Mouse (Mus musculus) MEL (cell line): ENCODE measurements around the gene Trim2. TPM values are rescaled to one million over a fixed set of nuclear protein-coding genes. Genes with fewer than 3 reads are reported as not detected.
A peak's percentile ranks its signal among the peaks of the same experiment; 100 is the strongest.

ENCODE experiments used
- DNase-seq: peaks from one replicate; pipeline ENCODE4 v3.0.0; 2011; ENCODE audit warnings: low read depth, low spot score
- H3K27ac ChIP-seq: 2 replicates; pipeline ENCODE4 v1.5.1; 2012; ENCODE audit warnings: low read depth, mild to moderate bottlenecking, control low read depth, low read length, moderate library complexity; ENCODE audit not compliant: control insufficient read depth
- H3K27me3 ChIP-seq, 2 experiments: fragments of 150-350 bp in 1 of 2; sonication (generic) in 1 of 2; 2 replicates each; pipeline ENCODE4 v1.6.1; 2012; ENCODE audit warnings: low read length in 2 of 2, mild to moderate bottlenecking in 2 of 2, improper control_type of control experiment in 1 of 2, moderate library complexity in 1 of 2; ENCODE audit not compliant: insufficient read depth in 2 of 2, control insufficient read depth in 1 of 2
- H3K36me3 ChIP-seq, 2 experiments: 2 replicates each; pipeline ENCODE4 v1.6.1; 2012 to 2014; ENCODE audit warnings: low read length in 2 of 2, improper control_type of control experiment in 1 of 2, inconsistent platforms in 1 of 2, mild to moderate bottlenecking in 1 of 2; ENCODE audit not compliant: insufficient read depth in 2 of 2, control insufficient read depth in 1 of 2
- H3K4me1 ChIP-seq, 2 experiments: fragments of 150-350 bp in 1 of 2; sonication (generic) in 1 of 2; 2 replicates each; pipeline ENCODE4 v1.6.1; 2012; ENCODE audit warnings: low read length in 2 of 2, improper control_type of control experiment in 1 of 2, mild to moderate bottlenecking in 1 of 2; ENCODE audit not compliant: insufficient read depth in 2 of 2, control insufficient read depth in 1 of 2
- H3K4me3 ChIP-seq, 2 experiments: fragments of 150-350 bp in 1 of 2; sonication (generic) in 1 of 2; 2 replicates each; pipeline ENCODE4 v1.5.1; 2012; ENCODE audit warnings: low read depth in 2 of 2, low read length in 2 of 2, mild to moderate bottlenecking in 2 of 2, moderate library complexity in 2 of 2, control low read depth in 1 of 2, improper control_type of control experiment in 1 of 2; ENCODE audit not compliant: control insufficient read depth in 1 of 2, insufficient read depth in 1 of 2
- H3K79me2 ChIP-seq: 2 replicates; pipeline ENCODE4 v1.6.1; 2012; ENCODE audit warnings: mild to moderate bottlenecking, low read length, moderate library complexity; ENCODE audit not compliant: control insufficient read depth, poor library complexity, insufficient read depth
- H3K9ac ChIP-seq: 2 replicates; pipeline ENCODE4 v1.6.1; 2012; ENCODE audit warnings: low read depth, mild to moderate bottlenecking, control low read depth, low read length, moderate library complexity; ENCODE audit not compliant: control insufficient read depth, poor library complexity, severe bottlenecking
- H3K9me3 ChIP-seq: fragments of 150-350 bp; sonication (generic); replicated peaks from 2 replicates; pipeline ENCODE4 v1.6.1; 2012; ENCODE audit warnings: mild to moderate bottlenecking, low read length, improper control_type of control experiment, moderate library complexity; ENCODE audit not compliant: insufficient read depth
- BHLHE40 ChIP-seq: IDR thresholded peaks from 2 replicates; pipeline ENCODE4 v1.6.1; 2012; ENCODE audit warnings: low read depth, mild to moderate bottlenecking, inconsistent platforms, low read length, improper control_type of control experiment, borderline replicate concordance
- CHD1 ChIP-seq: IDR thresholded peaks from 2 replicates; pipeline ENCODE4 v1.6.1; 2012; ENCODE audit warnings: low read depth, mild to moderate bottlenecking, inconsistent platforms, low read length, improper control_type of control experiment
- CTCF ChIP-seq, 3 experiments: IDR thresholded peaks in 2 of 3; conservative IDR thresholded peaks in 1 of 3; 2 replicates each; pipeline ENCODE4 v1.5.1; 2011 to 2012; ENCODE audit warnings: low read length in 3 of 3, low read depth in 2 of 3, mild to moderate bottlenecking in 2 of 3, improper control_type of control experiment in 1 of 3, inconsistent platforms in 1 of 3, mixed read lengths in 1 of 3, moderate library complexity in 1 of 3; ENCODE audit not compliant: control insufficient read depth in 1 of 3, insufficient read depth in 1 of 3, poor library complexity in 1 of 3, severe bottlenecking in 1 of 3
- E2F4 ChIP-seq: IDR thresholded peaks from 2 replicates; pipeline ENCODE4 v1.6.1; 2011; ENCODE audit warnings: low read depth, low read length, improper control_type of control experiment, borderline replicate concordance
- ELF1 ChIP-seq: IDR thresholded peaks from 2 replicates; pipeline ENCODE4 v1.6.1; 2014; ENCODE audit warnings: low read depth, mild to moderate bottlenecking, inconsistent platforms, low read length, improper control_type of control experiment, moderate library complexity
- EP300 ChIP-seq, 2 experiments: IDR thresholded peaks; 2 replicates each; pipeline ENCODE4 v1.6.1; 2011; ENCODE audit warnings: improper control_type of control experiment in 2 of 2, low read length in 2 of 2, low read depth in 1 of 2, mild to moderate bottlenecking in 1 of 2
- ETS1 ChIP-seq: IDR thresholded peaks from 2 replicates; pipeline ENCODE4 v1.6.1; 2012; ENCODE audit warnings: low read depth, mild to moderate bottlenecking, inconsistent platforms, low read length, improper control_type of control experiment, moderate library complexity
- GATA1 ChIP-seq: IDR thresholded peaks from 2 replicates; pipeline ENCODE4 v1.6.1; 2011; ENCODE audit warnings: low read depth, low read length, improper control_type of control experiment
- HCFC1 ChIP-seq: IDR thresholded peaks from 2 replicates; pipeline ENCODE4 v1.6.1; 2012; ENCODE audit warnings: low read depth, mild to moderate bottlenecking, inconsistent platforms, low read length, improper control_type of control experiment, moderate library complexity
- JUND ChIP-seq: IDR thresholded peaks from 2 replicates; pipeline ENCODE4 v1.6.1; 2011; ENCODE audit warnings: low read depth, mild to moderate bottlenecking, improper control_type of control experiment, low read length
- KAT2A ChIP-seq: conservative IDR thresholded peaks from 2 replicates; pipeline ENCODE4 v1.6.1; 2012; ENCODE audit warnings: low read depth, low read length, improper control_type of control experiment, inconsistent platforms
- MAFK ChIP-seq: IDR thresholded peaks from 2 replicates; pipeline ENCODE4 v1.6.1; 2011; ENCODE audit warnings: low read depth, mild to moderate bottlenecking, low read length, improper control_type of control experiment, borderline replicate concordance
- MAX ChIP-seq: IDR thresholded peaks from 2 replicates; pipeline ENCODE4 v1.6.1; 2011; ENCODE audit warnings: low read length, improper control_type of control experiment
- MEF2A ChIP-seq: IDR thresholded peaks from 2 replicates; pipeline ENCODE4 v1.6.1; 2014; ENCODE audit warnings: low read depth, mild to moderate bottlenecking, inconsistent platforms, low read length, improper control_type of control experiment; ENCODE audit not compliant: poor library complexity, insufficient replicate concordance, severe bottlenecking; ENCODE audit errors: extremely low read depth
- MXI1 ChIP-seq: IDR thresholded peaks from 2 replicates; pipeline ENCODE4 v1.6.1; 2011; ENCODE audit warnings: mild to moderate bottlenecking, low read depth, low read length, improper control_type of control experiment
- NELFE ChIP-seq: IDR thresholded peaks from 2 replicates; pipeline ENCODE4 v1.6.1; 2011; ENCODE audit warnings: low read depth, low read length, improper control_type of control experiment
- NRF1 ChIP-seq: IDR thresholded peaks from 2 replicates; pipeline ENCODE4 v1.6.1; 2014; ENCODE audit warnings: low read depth, mild to moderate bottlenecking, inconsistent platforms, low read length, improper control_type of control experiment, moderate library complexity; ENCODE audit not compliant: poor library complexity, insufficient read depth, severe bottlenecking
- POLR2AphosphoS2 ChIP-seq: IDR thresholded peaks from 2 replicates; pipeline ENCODE4 v1.6.1; 2011; ENCODE audit warnings: low read length, improper control_type of control experiment
- POLR2AphosphoS5 ChIP-seq: IDR thresholded peaks from 2 replicates; pipeline ENCODE4 v1.6.1; 2012; ENCODE audit warnings: low read depth, borderline replicate concordance, mild to moderate bottlenecking, inconsistent platforms, low read length, moderate library complexity, mixed read lengths
- SIN3A ChIP-seq: IDR thresholded peaks from 2 replicates; pipeline ENCODE4 v1.6.1; 2012; ENCODE audit warnings: low read length, improper control_type of control experiment, inconsistent platforms
- SMC3 ChIP-seq: IDR thresholded peaks from 2 replicates; pipeline ENCODE4 v1.6.1; 2011; ENCODE audit warnings: low read depth, low read length, improper control_type of control experiment
- TBP ChIP-seq: IDR thresholded peaks from 2 replicates; pipeline ENCODE4 v1.8.0; 2011; ENCODE audit warnings: low read depth, low read length, improper control_type of control experiment
- TCF12 ChIP-seq: IDR thresholded peaks from 2 replicates; pipeline ENCODE4 v1.6.1; 2014; ENCODE audit warnings: low read depth, mild to moderate bottlenecking, inconsistent platforms, low read length, improper control_type of control experiment, moderate library complexity
- USF1 ChIP-seq: IDR thresholded peaks from 2 replicates; pipeline ENCODE4 v1.6.1; 2014; ENCODE audit warnings: low read depth, mild to moderate bottlenecking, inconsistent platforms, low read length, improper control_type of control experiment, moderate library complexity
- USF2 ChIP-seq, 2 experiments: IDR thresholded peaks; 2 replicates each; pipeline ENCODE4 v1.6.1; 2011 to 2012; ENCODE audit warnings: improper control_type of control experiment in 2 of 2, low read length in 2 of 2, borderline replicate concordance in 1 of 2, inconsistent platforms in 1 of 2, low read depth in 1 of 2, mild to moderate bottlenecking in 1 of 2; ENCODE audit not compliant: insufficient read depth in 1 of 2
- ZKSCAN1 ChIP-seq: IDR thresholded peaks from 2 replicates; pipeline ENCODE4 v1.6.1; 2012; ENCODE audit warnings: low read depth, mild to moderate bottlenecking, inconsistent platforms, low read length, improper control_type of control experiment, moderate library complexity
- ZMIZ1 ChIP-seq: IDR thresholded peaks from 2 replicates; pipeline ENCODE4 v1.6.1; 2012; ENCODE audit warnings: low read depth, mild to moderate bottlenecking, inconsistent platforms, low read length, improper control_type of control experiment, moderate library complexity
- polyA plus RNA-seq, 2 experiments: library from polyadenylated mRNA; stranded (reverse) in 1 of 2; unstranded in 1 of 2; fragments of >175 nt in 1 of 2; fragments of >200 nt in 1 of 2; gene quantifications; 2 replicates each; pipeline versions ENCODE4 v1.2.1 to v1.2.4; 2012; ENCODE audit warnings: low replicate concordance in 2 of 2, low read depth in 1 of 2; ENCODE audit not compliant: insufficient read length in 2 of 2, insufficient read depth in 1 of 2, missing spikeins in 1 of 2
- total RNA-seq: library from RNA; depleted of rRNA; stranded (reverse); fragments of 300-350 nt; gene quantifications from 2 replicates; pipeline ENCODE4 v1.2.3, GENCODE M21; 2012

The Trim2 gene
- total and polyA plus RNA-seq, 3 experiments = 1.7 to 4.4 TPM; not detected in 1

DNA sequence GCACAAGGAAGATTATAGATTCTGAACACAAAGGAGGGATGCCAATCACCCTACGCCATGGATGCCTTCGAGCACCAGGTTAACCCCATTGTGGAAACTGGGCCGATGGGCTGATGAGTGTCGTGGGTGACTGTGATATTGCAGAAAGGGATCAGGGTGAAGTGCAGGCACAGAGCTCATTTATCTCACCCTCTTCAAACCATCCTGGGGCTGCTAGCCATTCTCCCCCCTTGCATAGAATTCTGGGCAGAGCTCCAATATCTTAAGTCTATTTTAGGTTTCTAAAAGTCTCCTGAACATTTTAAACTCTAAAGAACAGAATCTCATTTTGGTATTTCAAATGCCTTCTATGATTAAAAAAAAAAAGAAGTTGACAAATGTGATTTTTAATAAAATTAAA is 31.6 kb downstream of the Trim2 start:
- TF ChIP-seq ZMIZ1 (no peak), TCF12 (no peak), KAT2A (no peak), USF1 (no peak), TBP (no peak), EP300 (IDR thresholded peaks at IDR 0.05; ENCODE audit: low read depth in 1 of 2, low read length in 2 of 2) (no peak), NRF1 (no peak), ZKSCAN1 (no peak), POLR2AphosphoS2 (no peak), SIN3A (no peak), CHD1 (no peak), USF2 (IDR thresholded peaks at IDR 0.05; ENCODE audit: borderline replicate concordance in 1 of 2, insufficient read depth in 1 of 2, low read depth in 1 of 2, low read length in 2 of 2) (no peak), SMC3 (no peak), BHLHE40 (no peak), ELF1 (no peak), NELFE (no peak), GATA1 (no peak), MAFK (no peak), MEF2A (no peak)
- H3K27me3 ChIP-seq = no peaks in the 10 kb centered on the region
- H3K36me3 ChIP-seq = peaks cover 0 to 7% of the 10 kb centered on the region in 2 experiments; a peak in 2 of 4 replicates
- no peak for DNase-seq
- no peak overlapping the region for H3K27ac ChIP-seq
- no peaks in the 10 kb centered on the region for H3K79me2 ChIP-seq
- no peaks in the 10 kb centered on the region for H3K9me3 ChIP-seq
- no peak overlapping the region for H3K9ac ChIP-seq
- peaks cover 7 to 21% of the 10 kb centered on the region in 2 experiments for H3K4me1 ChIP-seq
- no peak overlapping the region for H3K4me3 ChIP-seq

DNA sequence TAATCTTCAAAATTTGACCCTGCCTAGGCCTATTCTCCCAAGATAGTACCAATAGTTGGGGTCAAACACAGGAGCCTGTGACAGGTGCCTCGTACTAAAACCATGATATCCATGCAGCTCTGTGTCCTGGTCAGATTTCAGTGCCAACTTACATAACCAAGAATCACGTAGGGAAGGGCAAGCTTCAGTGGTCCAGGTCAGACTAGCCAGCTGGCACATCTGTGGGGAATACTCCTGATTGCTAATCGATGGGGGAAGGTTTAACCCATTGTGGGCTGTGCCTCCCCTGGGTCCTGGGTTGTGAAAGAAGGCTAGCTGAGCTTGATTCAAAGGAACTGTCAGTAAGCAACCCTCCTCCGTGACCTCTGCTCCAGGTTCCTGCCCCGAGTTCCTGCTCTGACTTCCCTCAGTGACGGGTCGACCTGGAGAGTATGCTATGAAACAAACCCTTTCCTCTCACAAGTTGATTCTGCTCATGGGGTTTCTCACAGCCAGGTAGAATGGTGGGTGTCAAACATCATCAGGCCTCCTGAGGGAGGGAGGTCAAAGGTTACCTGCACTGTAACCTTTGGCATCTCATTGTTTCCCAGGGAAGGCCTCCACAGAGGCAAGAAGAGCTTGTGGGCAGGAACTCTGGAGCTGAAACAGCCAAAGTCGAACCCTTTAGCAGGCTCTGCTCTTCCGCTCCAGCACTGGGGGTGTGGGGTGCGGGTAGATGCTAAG is 34.2 kb downstream of the Trim2 start:
- Histone ChIP-seq H3K4me1 (peaks cover 7 to 21% of the 10 kb centered on the region in 2 experiments), H3K36me3 (peaks cover 0 to 7% of the 10 kb centered on the region in 2 experiments; a peak in 2 of 4 replicates), H3K9ac (no peak overlapping the region)
- TF ChIP-seq POLR2AphosphoS5 (no peak), USF2 (IDR thresholded peaks at IDR 0.05; ENCODE audit: borderline replicate concordance in 1 of 2, insufficient read depth in 1 of 2, low read depth in 1 of 2, low read length in 2 of 2) (no peak), MAX (no peak), E2F4 (no peak), NRF1 (no peak), MEF2A (no peak), HCFC1 (no peak), POLR2AphosphoS2 (no peak), ZMIZ1 (no peak), ETS1 (no peak), MXI1 (no peak), USF1 (no peak), CTCF (IDR thresholded peaks at IDR 0.05 in 2 of 3, conservative IDR thresholded peaks at IDR 0.05 in 1 of 3; ENCODE audit: control insufficient read depth in 1 of 3, insufficient read depth in 1 of 3, low read depth in 2 of 3, low read length in 3 of 3, poor library complexity in 1 of 3, severe bottlenecking in 1 of 3) (no peak), JUND (no peak)
- TF ChIP-seq, all 39 proteins: peak for 0
- no peak for DNase-seq
- Histone ChIP-seq H3K79me2 (no peaks in the 10 kb centered on the region), H3K27me3 (no peaks in the 10 kb centered on the region), H3K4me3 (no peak overlapping the region), H3K9me3 (no peaks in the 10 kb centered on the region), H3K27ac (peak overlapping the region; percentile 40; the same call in 1 of the 2 replicates)
